Mouse (Mus musculus) duodenum, adult 2 months (tissue): ENCODE results near the gene Tbc1d30. TPM values are rescaled to one million over a fixed set of nuclear protein-coding genes. Genes with fewer than 3 reads are reported as not detected.

ENCODE experiments used
- polyA plus RNA-seq: library from polyadenylated mRNA; depleted of rRNA; stranded (reverse); fragments of >200 nt; gene quantifications from 2 replicates; pipeline ENCODE4 v1.2.3, GENCODE M21; 2012; ENCODE audit warnings: low replicate concordance; rRNA removed

Gene Tbc1d30
- polyA plus RNA-seq: 4.0 and 4.2 TPM in 2 replicates

DNA sequence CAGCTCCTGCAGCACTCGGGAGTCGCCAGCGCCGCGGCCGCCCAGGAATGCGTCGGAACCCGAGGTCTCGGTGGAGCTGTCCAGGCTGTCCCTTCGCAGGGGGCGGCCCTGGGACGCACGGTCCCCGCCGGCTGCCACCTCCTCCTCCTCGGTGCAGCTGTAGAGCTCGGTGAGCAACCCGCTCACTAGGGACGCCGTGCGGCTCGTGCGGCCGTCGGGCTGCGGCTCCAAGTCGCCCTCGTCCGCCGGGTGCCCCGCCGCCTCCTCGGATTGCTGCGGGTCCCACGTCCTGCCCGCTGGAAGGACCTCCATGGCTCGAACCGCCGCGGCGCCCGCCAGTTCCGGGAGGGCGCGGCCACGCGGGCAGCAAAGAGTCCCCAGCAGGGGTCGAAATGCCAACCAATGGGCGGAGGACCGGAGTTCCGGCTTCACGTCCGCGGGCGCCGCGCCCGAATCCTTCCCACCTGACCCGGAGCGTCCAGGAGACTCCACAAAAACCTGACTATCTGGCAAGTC, at the start of gene Tbc1d30:
Gene Tbc1d30 (minus strand): TSS at position 213 of the 516 bp plus-strand sequence.

DNA sequence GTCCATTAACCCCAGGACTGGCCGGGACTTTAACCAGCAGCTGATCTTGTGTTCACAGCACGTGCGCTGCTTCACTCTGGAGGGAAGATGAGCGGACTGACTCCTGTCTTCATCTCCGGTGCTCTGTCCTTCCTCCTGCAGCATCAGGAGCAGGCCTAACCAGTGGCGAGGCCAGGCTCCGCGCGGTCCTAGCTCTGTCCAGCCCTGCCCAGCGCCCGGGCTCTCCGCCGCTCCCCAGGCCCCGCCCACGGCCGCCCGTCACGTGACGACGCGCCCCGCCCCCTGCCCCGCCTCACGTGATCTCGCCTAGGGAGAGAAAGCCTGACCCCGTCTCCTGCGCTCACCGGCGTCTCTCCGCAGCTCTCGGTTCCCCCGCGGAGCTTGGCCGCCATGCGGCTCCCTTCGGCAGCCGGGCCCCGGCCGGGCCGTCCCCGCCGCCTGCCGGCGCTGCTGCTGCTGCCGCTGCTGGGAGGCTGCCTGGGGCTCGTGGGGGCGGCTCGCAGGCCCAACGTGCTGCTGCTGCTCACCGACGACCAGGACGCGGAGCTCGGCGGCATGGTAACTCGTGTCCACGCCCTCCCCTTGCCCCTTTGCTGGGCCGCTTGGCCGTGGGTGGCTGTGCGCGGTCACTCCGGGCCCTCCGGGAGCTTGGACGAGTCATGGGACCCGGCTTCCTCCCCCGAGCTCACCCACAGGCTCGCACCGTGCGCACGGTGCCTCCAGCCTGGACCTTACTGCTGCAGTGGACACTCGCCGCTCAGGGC, 13.9 kb upstream of the Tbc1d30 start, which contains the start of gene Gns:
Gene Gns (plus strand): TSS at position 290 of the 764 bp plus-strand sequence.

Other genes starting within 250 kb of the Tbc1d30 start
- 160 and 172 TPM in 2 replicates for gene Gns, start 13.8 kb upstream of the Tbc1d30 start, polyA plus RNA-seq
- 14.0 and 19.6 TPM in 2 replicates for gene Rassf3, start 125.1 kb upstream of the Tbc1d30 start, polyA plus RNA-seq
- gene Tbk1, start 235.5 kb upstream of the Tbc1d30 start, polyA plus RNA-seq: 3.6 and 5.2 TPM in 2 replicates